30 mouse cellular contexts compared by ENCODE assay signal in the genomic region with DNA sequence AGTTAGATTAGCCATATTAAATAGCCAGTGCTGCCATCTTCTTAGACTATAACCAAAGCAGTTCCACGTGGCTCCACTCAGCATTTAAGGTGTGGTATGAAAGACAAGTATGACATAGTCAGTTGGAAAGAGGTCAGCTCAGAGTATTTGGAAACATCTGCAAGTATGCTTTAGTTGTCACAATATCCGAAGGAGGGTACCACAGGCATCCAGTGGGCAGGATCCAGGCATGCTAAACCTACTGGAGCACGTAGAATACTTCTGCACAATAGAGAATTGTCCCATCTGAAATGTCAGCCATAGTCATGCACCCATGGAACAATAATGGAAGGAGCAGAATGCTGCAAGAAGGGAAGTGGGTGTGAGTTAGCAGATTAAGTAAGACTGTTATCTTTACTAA. TPM values are rescaled to one million over a fixed set of nuclear protein-coding genes. Genes with fewer than 3 reads are reported as not detected.
"Had no signal": no experiment of that assay in that cellular context is flagged by ENCODE, and none has a peak within 500 bp of the region (broad histone marks: within the 10 kb centered on the region; RNA-seq: fewer than 3 reads in every experiment).

No protein-coding gene starts in this region.

- DNase-seq: kidney, postnatal 10 days; kidney, postnatal 36 days; layer of hippocampus, postnatal 36 days; liver, embryonic 13.5 days; lung, adult 2 months; lung, postnatal 14 days; thymus, adult 18-20 months; thymus, postnatal 36 days had no signal

- H3K4me1 ChIP-seq: liver, embryonic 13.5 days; megakaryocyte, embryonic 14.5 days; midbrain, embryonic 10.5 days; midbrain, embryonic 13.5 days had no signal

- H3K27me3 ChIP-seq: kidney, embryonic 15.5 days; liver, embryonic 13.5 days; megakaryocyte, embryonic 14.5 days; midbrain, embryonic 13.5 days had no signal

- H3K27ac ChIP-seq: kidney, embryonic 15.5 days; left cerebral cortex, adult 2 months; liver, embryonic 13.5 days; macrophage; midbrain, embryonic 10.5 days; midbrain, embryonic 13.5 days had no signal

- H3K9ac ChIP-seq: kidney, embryonic 15.5 days; liver, embryonic 13.5 days; midbrain, embryonic 13.5 days had no signal

- H3K36me3 ChIP-seq: kidney, embryonic 15.5 days; liver, embryonic 13.5 days; midbrain, embryonic 10.5 days; midbrain, embryonic 13.5 days had no signal

- H3K9me3 ChIP-seq: kidney, embryonic 15.5 days; liver, embryonic 13.5 days; megakaryocyte, embryonic 14.5 days; midbrain, embryonic 10.5 days; midbrain, embryonic 13.5 days had no signal

- H3K4me3 ChIP-seq: kidney, embryonic 15.5 days; left cerebral cortex, adult 2 months; liver, embryonic 13.5 days; megakaryocyte, embryonic 14.5 days; midbrain, embryonic 10.5 days; midbrain, embryonic 13.5 days had no signal

- ATAC-seq: midbrain, embryonic 13.5 days; midbrain, embryonic 16.5 days had no signal

- H3K4me2 ChIP-seq: kidney, embryonic 15.5 days; liver, embryonic 13.5 days; midbrain, embryonic 13.5 days had no signal

RNA-seq across cellular contexts. Expression of gene Ccl20, which starts 3.7 kb away (rescaled TPM):
- total RNA-seq: layer of hippocampus, adult 8-10 months; layer of hippocampus, postnatal 10 days; layer of hippocampus, postnatal 36 days; left cerebral cortex, adult 2 months; left cerebral cortex, postnatal 10 days; left cerebral cortex, postnatal 36 days; liver, adult 2 months; monocyte, adult 5-6 weeks had no signal
- polyA plus RNA-seq: limb, embryonic 11.5 days; liver, adult 2 months; liver, embryonic 16.5 days; lung, embryonic 16.5 days; macrophage; midbrain, embryonic 10.5 days; midbrain, embryonic 13.5 days; midbrain, embryonic 16.5 days; neural tube, embryonic 11.5 days; neural tube, embryonic 14.5 days; spleen, adult 2 months; testis, adult 2 months had no signal

RNA-seq across cellular contexts. Expression of gene Daw1, which starts 39.2 kb away (rescaled TPM):
- total RNA-seq: liver, adult 2 months; monocyte, adult 5-6 weeks had no signal
- polyA plus RNA-seq: liver, adult 2 months; liver, embryonic 13.5 days; liver, embryonic 16.5 days; macrophage; neural tube, embryonic 11.5 days; small intestine, adult 2 months; spleen, adult 2 months; stomach, embryonic 16.5 days had no signal

RNA-seq across cellular contexts. Expression of gene Krtap28-13, which starts 59.6 kb away (rescaled TPM):
- total RNA-seq: layer of hippocampus, postnatal 10 days; layer of hippocampus, postnatal 36 days; left cerebral cortex, adult 2 months; left cerebral cortex, postnatal 10 days; left cerebral cortex, postnatal 36 days; liver, adult 2 months; monocyte, adult 5-6 weeks had no signal
- polyA plus RNA-seq: kidney, embryonic 15.5 days; limb, embryonic 11.5 days; liver, adult 2 months; liver, embryonic 13.5 days; liver, embryonic 16.5 days; lung, embryonic 16.5 days; macrophage; midbrain, embryonic 10.5 days; midbrain, embryonic 13.5 days; midbrain, embryonic 16.5 days; neural tube, embryonic 11.5 days; neural tube, embryonic 14.5 days; small intestine, adult 2 months; spleen, adult 2 months; stomach, embryonic 16.5 days; testis, adult 2 months had no signal
